Mouse (Mus musculus): ENCODE measurements around the gene Dph6.

The Dph6 gene

DNA sequence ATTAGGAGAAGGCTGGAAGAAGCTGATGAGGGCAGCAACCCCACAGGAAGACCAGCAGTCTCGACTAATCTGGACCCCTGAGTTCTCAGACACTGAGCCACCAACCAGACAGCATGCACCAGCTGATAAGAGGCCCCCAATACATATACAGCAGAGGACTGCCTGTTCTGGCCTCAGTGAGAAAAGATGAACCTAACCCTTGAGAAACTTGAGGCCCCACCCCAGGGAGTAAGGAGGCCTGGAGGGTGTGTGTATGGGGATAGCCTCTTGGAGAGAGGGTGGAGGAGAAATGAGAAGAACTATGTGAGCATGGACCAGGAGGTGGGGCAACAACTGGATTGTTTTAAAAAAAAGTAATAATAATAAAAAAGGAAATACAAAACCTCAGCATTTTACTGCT, 118.7 kb downstream of the Dph6 start:
- DNase-seq = no peak

DNA sequence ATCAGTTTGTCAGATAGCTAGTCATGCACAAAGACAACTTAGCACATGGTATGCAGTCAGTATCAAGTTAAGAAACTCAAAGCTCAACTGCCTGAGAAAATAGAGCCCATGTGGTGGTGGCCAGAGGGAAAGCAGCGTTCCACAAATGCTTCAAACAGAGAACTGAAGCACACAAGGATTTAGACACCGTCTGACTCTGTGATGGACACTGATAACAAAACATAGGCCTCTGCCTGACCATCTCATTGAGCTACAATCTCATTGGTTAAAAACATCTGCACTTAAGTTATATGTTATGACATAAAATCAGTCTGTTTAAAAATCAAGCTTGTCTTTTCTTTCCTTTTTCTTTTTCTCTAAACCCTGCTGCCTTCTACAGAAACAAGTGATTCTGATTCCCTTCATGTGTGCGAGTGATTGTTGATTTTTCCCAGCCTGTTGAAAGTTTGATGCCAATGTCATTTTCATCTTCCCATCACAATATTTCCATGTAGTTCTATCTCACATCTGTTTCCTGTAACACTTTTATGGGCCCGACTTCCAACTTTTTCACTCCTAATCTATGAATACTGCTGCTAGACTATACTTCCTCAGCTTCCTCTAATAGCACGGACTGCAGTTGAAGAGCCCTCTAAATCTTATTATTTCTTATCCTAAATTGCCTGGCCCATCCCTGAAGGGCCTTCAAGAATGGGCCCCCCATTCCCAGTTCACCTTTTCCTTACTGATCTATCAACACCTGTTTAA, 123.6 kb downstream of the Dph6 start:
- no peak for DNase-seq

DNA sequence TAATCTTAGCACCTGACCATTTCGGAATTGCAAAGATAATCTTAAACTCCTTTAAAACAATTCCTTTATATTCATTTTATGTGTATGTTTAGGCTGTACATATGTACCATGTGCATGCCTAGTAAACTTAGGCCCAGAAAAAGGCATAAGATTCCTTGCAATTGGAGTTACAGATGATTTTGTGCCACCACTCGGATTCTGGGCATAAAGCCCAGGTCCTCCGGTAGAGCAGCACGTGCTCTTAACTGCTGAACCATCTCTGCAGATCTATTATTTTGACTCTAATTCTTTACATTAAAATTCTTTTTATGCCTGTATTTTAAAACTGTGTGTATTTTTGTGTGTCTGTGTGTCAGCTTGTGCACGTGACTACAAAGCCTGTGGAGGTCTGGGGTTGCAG, 134.3 kb downstream of the Dph6 start:
- no peak for DNase-seq

DNA sequence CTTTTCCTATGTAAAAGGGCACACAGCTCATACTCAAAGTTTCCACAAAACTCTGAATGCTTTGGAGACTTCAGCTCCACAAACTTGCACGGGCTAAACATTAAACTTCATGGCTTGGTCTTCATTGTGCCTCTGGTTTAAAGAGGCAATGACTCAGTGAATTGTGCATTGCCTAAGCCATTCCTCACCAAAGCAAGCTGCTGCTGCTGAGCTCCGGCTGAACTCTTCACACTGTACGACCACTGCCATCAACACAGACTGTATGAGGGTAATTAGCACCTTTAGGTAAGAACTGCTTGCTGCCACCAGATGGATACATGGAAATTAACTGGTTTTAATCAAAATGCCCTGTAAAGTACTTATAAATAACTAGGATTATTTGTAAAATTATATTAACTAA, 134.9 kb downstream of the Dph6 start:
- DNase-seq = no peak

DNA sequence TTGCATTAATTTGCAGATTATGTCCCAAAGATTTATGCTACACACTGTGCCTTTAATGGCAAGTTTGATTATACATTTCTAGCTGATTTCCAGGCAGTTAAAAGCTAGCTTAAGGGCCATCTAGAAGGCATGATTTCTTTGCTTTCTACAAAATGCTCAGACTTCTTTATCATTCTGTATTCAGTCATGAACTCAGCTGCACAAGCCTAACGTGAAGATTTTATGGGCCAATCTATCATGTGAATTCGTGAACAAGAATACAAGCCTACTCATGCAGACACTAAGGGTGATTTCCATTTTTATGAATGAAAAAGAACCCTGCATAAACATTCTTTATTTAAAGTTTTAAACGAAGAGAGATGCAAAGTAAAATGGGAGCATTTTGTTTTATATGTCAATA, 162.4 kb downstream of the Dph6 start:
- DNase-seq = no peak

DNA sequence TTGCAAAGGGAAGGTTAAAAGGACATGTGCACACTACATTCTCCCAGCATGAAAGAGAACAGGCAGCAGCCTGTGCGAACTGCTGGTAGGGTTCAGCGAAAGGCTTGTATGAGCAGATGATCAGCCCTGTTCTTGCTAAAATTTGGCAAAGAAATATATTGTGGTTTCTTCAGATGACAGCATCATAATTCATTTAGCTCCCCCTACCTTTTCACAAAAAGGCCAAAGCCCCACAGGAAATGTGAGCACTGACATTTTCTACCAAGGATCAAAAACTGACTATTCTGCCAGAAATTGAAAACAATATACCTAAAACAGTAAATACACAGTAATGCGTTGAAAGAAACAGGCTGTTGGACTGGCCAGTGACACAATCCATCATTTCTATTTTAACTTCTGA, 162.9 kb downstream of the Dph6 start:
- DNase-seq = peak; percentile 17

DNA sequence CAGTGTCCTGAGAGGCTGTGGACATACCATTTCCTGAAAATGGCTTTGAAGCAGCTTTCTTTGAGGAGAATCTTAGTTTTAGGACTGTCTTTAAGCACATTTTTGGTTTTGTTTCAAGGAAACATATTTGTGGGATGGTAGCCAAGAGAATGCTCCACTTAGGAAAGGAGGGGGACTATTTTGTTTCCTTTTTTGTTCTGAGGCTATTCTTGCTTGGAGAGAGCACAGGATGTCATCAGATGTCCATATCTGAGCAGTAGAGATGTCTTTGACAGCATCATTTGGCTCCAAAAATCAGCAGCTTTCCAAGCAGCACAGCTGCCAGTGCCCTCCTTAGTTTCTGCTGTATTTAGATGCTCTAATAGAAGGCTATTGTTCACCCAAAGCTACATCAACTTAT, 167.8 kb downstream of the Dph6 start:
- no peak for DNase-seq
